Mouse (Mus musculus) stomach, postnatal 0 days (tissue): ENCODE results near the gene Hmox2. TPM values are rescaled to one million over a fixed set of nuclear protein-coding genes. Genes with fewer than 3 reads are reported as not detected.
A peak's percentile ranks its signal among the peaks of the same experiment; 100 is the strongest.

Experiments
- ATAC-seq: fragments of 200-750 bp; cut with Nextera tagmentation; 2 replicates; pipeline ENCODE4 v1.8.0; 2017; ENCODE audit not compliant: low FRiP score, low TSS enrichment
- DNase-seq: peaks from one replicate; pipeline ENCODE4 v3.0.0-alpha.2; 2016; ENCODE audit warnings: low spot score
- H3K27ac ChIP-seq: fragments of 300-500 bp; sonication (generic); replicated peaks from 2 replicates; pipeline ENCODE4 v1.5.1; 2014; ENCODE audit warnings: mild to moderate bottlenecking, control low read depth
- H3K27me3 ChIP-seq: fragments of 300-500 bp; sonication (generic); 2 replicates; pipeline ENCODE4 v1.6.1; 2014; ENCODE audit warnings: low read length; ENCODE audit not compliant: control insufficient read depth, insufficient read depth
- H3K36me3 ChIP-seq: fragments of 300-500 bp; sonication (generic); 2 replicates; pipeline ENCODE4 v1.6.1; 2014; ENCODE audit warnings: low read length, mixed read lengths; ENCODE audit not compliant: control insufficient read depth, insufficient read depth
- H3K4me1 ChIP-seq: fragments of 300-500 bp; sonication (generic); replicated peaks from 2 replicates; pipeline ENCODE4 v1.6.1; 2014; ENCODE audit warnings: antibody characterized with exemption; ENCODE audit not compliant: control insufficient read depth, insufficient read depth
- H3K4me2 ChIP-seq: fragments of 300-500 bp; sonication (generic); replicated peaks from 2 replicates; pipeline ENCODE4 v1.6.1; 2014; ENCODE audit warnings: low read depth, mild to moderate bottlenecking, control low read depth, moderate library complexity
- H3K4me3 ChIP-seq: fragments of 300-500 bp; sonication (generic); 2 replicates; pipeline ENCODE4 v1.5.1; 2014; ENCODE audit warnings: low read depth, low read length, control low read depth
- H3K9ac ChIP-seq: fragments of 300-500 bp; sonication (generic); 2 replicates; pipeline ENCODE4 v1.6.1; 2014; ENCODE audit warnings: mild to moderate bottlenecking, low read length, control low read depth, mixed read lengths
- H3K9me3 ChIP-seq: fragments of 300-500 bp; sonication (generic); 2 replicates; pipeline ENCODE4 v1.6.1; 2016; ENCODE audit warnings: low read length; ENCODE audit not compliant: control insufficient read depth
- CTCF ChIP-seq: IDR thresholded peaks from 2 replicates; pipeline ENCODE4 v1.5.1; 2016; ENCODE audit warnings: antibody characterized with exemption, low read depth, mild to moderate bottlenecking, moderate library complexity
- EP300 ChIP-seq: optimal IDR thresholded peaks from 2 replicates; pipeline ENCODE3; 2016; ENCODE audit warnings: antibody characterized with exemption
- WGBS: fragments of 180-500 bp; shearing (Covaris S2); extraction: QIAGEN DNeasy Blood & Tissue Kit; methylation state at CpG from one replicate; pipeline ENCODE4 v1.1.7; 2014; 5-methylcytosine and 5-hydroxymethylcytosine counted together
- polyA plus RNA-seq: library from polyadenylated mRNA; unstranded; fragments of >200 nt; fragmentation: Nextera tagmentation; extraction: Ambion mirVana; gene quantifications from 2 replicates; pipeline ENCODE4 v1.2.1, GENCODE M21; 2015

The Hmox2 gene
- polyA plus RNA-seq, 1 experiment from 2014 or later: 57.4 TPM

DNA sequence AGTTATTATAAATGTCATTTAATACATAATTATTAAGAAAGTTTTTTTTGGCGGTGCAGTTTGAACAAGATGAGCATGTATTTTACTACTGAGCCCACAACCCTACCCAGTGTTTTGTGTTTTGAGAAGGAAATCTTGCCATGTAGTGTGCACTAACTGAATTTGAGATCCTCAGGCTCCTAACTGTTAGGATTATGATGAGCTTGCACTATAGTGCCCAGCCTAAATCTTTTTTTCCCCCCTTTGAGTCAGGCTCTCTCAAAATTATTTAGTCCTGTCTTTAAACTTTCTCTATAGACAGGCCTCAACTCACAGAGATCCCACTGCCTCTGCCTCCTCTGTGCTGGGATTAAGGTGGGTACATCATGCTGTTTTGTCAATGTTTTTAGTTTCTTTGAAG lies 1.4 kb downstream of the Hmox2 start:
- Histone ChIP-seq H3K9me3 (no peaks in the 10 kb centered on the region), H3K4me3 (no peak overlapping the region), H3K27me3 (no peaks in the 10 kb centered on the region), H3K27ac (no peak overlapping the region), H3K4me1 (0 out of 2 replicates have a peak, but pooled peaks cover 3% of the 10 kb centered on the region), H3K9ac (no peak overlapping the region), H3K36me3 (no peaks in the 10 kb centered on the region), H3K4me2 (no peak overlapping the region)
- no peak for DNase-seq
- ATAC-seq: no peak
- TF ChIP-seq EP300: no peak
- TF ChIP-seq CTCF: no peak
- 75% methylated on average over 1 of the region's 1 CpGs for WGBS

- Histone ChIP-seq H3K27ac (no peak overlapping the region), H3K36me3 (no peaks in the 10 kb centered on the region), H3K4me3 (no peak overlapping the region), H3K9ac (no peak overlapping the region), H3K27me3 (no peaks in the 10 kb centered on the region), H3K4me2 (no peak overlapping the region), H3K9me3 (no peaks in the 10 kb centered on the region), H3K4me1 (0 out of 2 replicates have a peak, but pooled peaks cover 3% of the 10 kb centered on the region)
- WGBS: 35% methylated on average over 1 of the region's 1 CpGs
- ATAC-seq (no peak), DNase-seq (no peak)
- no peak for TF ChIP-seq EP300
Measured at GRCm38 (mm10) chr16:4727963-4728362, 1.8 kb downstream of the Hmox2 start.

GRCm38 (mm10) chr16:4730776-4731358 lies 4.7 kb downstream of the Hmox2 start:
- Histone ChIP-seq H3K4me1 (0 out of 2 replicates have a peak, but pooled peaks cover 3% of the 10 kb centered on the region), H3K36me3 (no peaks in the 10 kb centered on the region), H3K4me3 (no peak overlapping the region), H3K9me3 (no peaks in the 10 kb centered on the region), H3K27ac (no peak overlapping the region), H3K9ac (no peak overlapping the region), H3K4me2 (no peak overlapping the region), H3K27me3 (no peaks in the 10 kb centered on the region)
- DNase-seq (no peak), ATAC-seq (no peak)
- TF ChIP-seq CTCF: no peak
- no peak for TF ChIP-seq EP300
- WGBS: 61% methylated on average over 3 of the region's 3 CpGs

- 70% methylated on average over 2 of the region's 2 CpGs for WGBS
- no peak for DNase-seq
- Histone ChIP-seq H3K4me3 (no peak overlapping the region), H3K36me3 (no peaks in the 10 kb centered on the region), H3K4me1 (no peaks in the 10 kb centered on the region), H3K4me2 (no peak overlapping the region), H3K9ac (no peak overlapping the region), H3K27me3 (no peaks in the 10 kb centered on the region), H3K9me3 (no peaks in the 10 kb centered on the region), H3K27ac (no peak overlapping the region)
- TF ChIP-seq EP300 (no peak), CTCF (no peak)
- no peak for ATAC-seq
Measured at GRCm38 (mm10) chr16:4736262-4736661, 10.1 kb downstream of the Hmox2 start.

GRCm38 (mm10) chr16:4739994-4740393 lies 13.8 kb downstream of the Hmox2 start:
- Histone ChIP-seq H3K9ac (no peak overlapping the region), H3K4me1 (no peaks in the 10 kb centered on the region), H3K9me3 (no peaks in the 10 kb centered on the region), H3K36me3 (no peaks in the 10 kb centered on the region), H3K4me3 (no peak overlapping the region), H3K4me2 (no peak overlapping the region), H3K27me3 (no peaks in the 10 kb centered on the region), H3K27ac (no peak overlapping the region)
- ATAC-seq (no peak), DNase-seq (no peak)
- 84% methylated on average over 2 of the region's 2 CpGs for WGBS
- TF ChIP-seq CTCF (peak; percentile 40), EP300 (no peak)

DNA sequence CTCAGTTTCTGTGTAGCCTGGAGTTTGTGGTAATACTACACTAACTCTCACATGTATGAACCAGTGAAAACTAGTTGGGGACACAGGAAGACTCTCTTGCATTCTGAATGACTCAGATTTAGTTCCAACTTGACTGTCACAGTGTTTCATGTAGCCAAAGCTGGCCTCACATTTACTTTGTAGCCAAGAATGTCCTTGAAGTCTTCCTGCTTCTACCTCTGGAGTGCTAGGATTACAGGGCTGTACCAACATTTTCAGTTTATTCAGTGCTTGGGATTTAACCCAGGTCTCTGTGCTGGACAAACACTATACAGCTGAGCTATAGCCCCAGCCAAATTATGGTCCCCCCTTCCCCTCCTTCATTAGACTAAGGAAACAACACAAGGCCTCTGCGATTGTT lies 16.0 kb downstream of the Hmox2 start:
- no peak for DNase-seq
- WGBS: 94% methylated on average over 1 of the region's 1 CpGs
- Histone ChIP-seq H3K27me3 (no peaks in the 10 kb centered on the region), H3K9me3 (no peaks in the 10 kb centered on the region), H3K9ac (no peak overlapping the region), H3K4me2 (no peak overlapping the region), H3K27ac (no peak overlapping the region), H3K4me3 (no peak overlapping the region), H3K4me1 (no peaks in the 10 kb centered on the region), H3K36me3 (no peaks in the 10 kb centered on the region)
- no peak for ATAC-seq
- TF ChIP-seq CTCF: no peak
- TF ChIP-seq EP300: no peak
